Mouse (Mus musculus): ENCODE measurements around the gene Tctex1d4. TPM values are rescaled to one million over a fixed set of nuclear protein-coding genes. Genes with fewer than 3 reads are reported as not detected.

Tctex1d4 gene
- total RNA-seq (2021): not detected
- long read RNA-seq, experiment 1: 0 reads
- long read RNA-seq, experiment 2: 0 reads

DNA sequence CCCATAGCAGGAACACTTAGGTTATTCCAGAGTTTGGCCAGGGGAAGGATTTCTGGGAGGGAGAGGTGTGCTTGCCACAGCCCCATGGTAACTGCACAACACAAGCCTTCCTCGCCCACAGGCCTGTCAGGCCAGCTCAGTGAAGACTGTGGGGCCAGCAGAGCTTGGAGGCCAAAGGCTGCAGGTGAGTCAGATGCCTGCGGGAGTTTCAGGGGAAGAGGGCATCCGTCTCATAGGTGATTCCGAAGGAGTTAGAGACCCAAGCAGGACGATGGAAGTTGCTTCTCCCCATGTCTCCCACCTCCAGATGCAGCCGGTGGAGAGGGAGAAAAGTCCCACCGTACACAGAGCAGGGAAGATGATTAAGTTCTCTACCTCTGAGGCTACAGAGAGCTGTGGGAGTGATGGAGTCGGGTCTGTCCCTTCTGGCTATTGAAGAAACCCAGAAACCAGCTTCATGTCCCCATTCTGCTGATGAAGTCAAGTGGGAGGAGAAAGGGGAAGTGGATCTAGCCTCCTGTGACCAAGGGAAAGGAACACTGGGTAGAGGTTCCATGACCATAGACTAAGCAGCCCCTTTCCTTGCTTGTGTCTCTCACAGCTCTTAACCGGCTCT lies at the start of gene Tctex1d4:
Tctex1d4 (plus strand) TSS at position 120 of the 616 bp plus-strand sequence.
- DNase-seq: no peak

DNA sequence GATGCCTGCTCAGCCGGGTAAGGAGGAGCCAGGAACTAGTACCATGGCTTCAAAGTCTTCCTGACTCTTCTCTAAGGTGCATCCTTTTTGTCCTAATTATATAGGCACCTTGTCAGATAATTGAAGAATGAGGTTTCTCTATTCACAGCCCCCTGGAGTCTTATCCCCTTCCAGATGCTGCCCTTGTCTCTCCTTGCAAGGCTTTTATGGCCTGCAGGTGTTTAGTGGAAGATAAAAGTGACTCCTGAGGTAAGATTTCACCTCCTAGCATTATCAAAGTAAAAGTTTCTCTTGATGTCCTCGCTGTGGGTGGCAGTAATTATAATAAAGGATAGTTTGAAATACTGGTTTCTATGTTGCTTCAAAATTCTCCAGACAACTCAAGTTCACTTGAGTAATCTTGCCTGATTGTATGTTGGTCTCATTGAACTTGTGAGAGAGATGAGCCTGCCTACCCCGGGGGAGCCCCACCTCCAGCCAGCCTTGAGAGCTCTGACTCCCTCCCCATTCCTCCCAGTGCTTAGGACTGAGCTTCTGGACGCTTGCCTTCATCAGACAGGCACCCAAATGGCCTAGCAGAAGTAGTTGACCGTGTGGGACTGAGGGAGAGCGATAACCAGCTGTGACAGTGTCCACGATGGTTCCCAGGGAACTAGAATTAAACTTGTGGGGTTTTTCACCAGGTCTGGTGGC lies 38.5 kb upstream of the Tctex1d4 start:
- no peak for DNase-seq

DNA sequence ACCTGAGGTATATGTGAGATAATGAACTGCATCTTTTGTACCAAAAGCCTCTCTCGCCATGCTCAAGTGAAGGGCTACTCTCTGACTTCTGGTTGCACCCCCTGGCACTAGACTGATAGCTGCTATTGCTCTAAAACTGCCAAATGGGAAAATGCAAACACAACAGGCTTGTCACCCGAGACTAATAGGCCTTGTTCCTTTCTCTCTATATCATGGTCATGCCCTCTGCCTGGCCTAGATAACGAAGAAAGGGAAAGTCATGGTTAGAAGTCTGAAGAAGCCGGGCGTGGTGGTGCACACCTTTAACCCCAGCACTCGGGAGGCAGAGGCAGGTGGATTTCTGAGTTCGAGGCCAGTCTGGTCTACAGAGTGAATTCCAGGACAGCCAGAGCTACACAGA lies 36.0 kb upstream of the Tctex1d4 start:
- DNase-seq: no peak

DNA sequence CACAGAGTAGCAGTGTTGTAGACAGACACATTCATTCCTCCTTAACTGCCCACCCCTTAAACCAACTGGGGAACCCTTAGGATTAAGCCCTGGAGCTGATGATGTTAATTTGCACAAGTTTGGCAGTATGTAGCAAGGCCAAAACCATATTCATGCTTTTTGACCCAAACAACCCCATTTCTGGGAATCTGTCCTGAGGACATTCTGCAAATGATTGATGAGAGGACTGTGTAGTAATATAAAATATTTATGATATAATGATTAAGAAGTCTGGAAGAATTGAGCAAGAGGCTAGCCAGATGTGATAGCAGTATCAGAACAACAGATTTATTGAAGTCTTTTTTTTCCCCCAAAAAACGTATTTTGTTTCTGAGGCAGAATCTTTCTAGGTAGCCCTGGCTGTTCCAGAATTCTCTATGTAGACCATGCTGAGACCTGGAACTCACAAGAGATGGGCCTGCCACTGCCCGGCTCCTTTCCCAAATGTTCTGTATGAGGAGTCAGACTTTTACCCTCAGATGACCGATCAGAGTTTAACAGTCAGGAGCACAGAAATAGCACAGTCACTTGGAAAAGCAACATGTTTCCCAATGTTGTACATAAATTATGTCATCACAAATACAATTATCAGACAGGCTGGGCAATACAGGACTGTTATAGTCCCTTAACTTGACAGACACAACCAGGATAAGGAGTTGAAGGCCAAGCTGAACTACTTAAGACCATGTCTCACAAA lies 31.8 kb upstream of the Tctex1d4 start:
- DNase-seq: no peak

DNA sequence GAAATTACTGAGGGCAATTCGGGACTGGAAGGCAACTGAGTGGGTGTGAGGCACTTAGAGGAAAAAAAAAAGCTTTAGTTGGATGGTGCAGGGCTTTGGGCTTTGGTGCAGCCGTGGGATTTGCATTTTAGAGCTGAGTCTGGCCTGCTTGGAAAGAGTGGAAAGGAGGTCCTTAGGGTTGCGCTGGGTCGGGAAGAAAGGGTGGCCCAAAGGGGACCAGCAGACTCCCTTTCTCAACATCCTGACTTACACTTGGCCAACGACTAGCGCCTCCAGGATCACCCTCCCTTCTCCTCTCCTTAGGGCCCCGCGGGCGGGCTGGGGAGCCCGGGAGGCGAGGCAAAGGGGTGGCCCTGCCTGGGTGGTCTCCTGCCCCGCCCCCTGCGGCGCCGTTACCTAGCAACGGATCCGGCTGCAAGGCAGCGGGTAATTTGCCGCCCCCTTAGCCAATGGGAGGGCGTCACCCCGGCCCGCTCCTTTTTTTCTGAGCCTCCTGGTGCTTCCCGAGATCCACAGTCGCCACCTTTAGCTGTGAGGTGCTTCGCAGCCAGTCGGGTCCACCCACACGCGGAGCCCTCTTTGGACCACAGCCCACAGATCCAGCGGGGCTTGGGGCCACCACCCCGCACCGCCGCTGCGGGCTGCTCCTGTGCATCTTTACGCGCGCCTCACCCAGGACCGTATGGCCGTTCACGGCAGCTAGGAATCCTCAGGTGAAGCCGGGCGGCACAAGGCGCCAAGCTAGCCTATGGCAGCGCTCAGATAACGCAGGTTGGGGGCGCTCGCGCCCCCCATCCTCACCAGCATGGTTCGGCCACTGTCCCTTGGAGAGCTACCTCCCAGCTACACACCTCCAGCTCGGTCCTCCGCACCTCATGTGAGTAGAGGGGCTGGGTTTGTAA lies 30.8 kb upstream of the Tctex1d4 start, which contains the start of gene Ptch2:
Ptch2 (plus strand) TSS at position 525 of the 902 bp plus-strand sequence.
- DNase-seq: peak; percentile 74

DNA sequence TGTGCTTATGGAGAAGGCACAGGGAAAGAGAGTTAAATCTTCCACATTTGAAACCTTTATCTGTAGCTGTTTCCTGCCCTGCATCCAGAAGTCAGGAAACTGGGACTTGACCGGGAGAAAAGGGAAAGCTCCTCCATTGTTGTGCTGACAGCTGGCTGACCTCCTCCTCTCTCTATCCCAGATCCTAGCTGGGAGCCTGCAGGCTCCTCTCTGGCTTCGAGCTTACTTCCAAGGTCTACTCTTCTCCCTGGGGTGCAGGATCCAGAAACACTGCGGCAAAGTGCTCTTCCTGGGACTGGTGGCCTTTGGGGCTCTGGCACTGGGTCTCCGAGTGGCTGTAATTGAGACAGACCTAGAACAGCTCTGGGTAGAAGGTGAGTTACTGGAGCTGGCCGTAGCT lies 29.9 kb upstream of the Tctex1d4 start:
- no peak for DNase-seq

DNA sequence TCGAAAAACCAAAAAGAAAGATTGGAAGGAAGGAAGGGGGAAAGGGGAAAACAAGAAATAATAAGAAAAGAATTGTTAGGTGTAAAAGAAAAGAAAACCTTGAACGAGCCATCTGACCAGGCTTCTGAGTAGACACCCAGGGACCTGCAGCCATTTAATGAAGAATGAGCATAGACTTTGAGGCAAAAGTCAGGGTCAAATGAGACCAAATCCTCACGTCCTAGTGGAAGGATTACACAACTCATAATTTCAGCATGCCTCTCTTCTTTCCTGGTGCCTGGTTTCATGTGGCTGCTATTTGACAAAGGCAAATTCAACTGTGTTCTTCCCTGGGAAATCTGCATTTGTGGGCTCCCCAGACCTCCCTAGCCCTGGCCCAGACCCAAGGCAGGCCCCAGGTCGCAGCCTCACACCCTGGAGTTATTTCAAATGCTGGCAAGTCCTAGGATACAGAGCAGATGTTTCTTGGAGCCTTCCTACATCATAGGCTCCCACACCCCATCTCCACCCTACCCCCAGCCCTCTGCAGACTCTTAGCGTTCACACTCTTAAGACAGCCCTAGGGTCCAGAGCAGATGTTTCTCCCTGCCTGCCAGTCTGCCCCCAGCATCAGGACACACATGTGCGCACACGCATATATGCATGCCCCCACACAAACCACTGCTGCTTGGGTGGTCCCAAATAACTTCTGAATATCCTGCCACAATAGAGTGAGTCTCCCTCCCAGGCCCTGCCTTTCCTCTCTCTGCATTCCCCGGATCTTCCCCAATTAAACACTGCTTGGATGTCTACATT lies 28.4 kb upstream of the Tctex1d4 start:
- peak; percentile 36 for DNase-seq

DNA sequence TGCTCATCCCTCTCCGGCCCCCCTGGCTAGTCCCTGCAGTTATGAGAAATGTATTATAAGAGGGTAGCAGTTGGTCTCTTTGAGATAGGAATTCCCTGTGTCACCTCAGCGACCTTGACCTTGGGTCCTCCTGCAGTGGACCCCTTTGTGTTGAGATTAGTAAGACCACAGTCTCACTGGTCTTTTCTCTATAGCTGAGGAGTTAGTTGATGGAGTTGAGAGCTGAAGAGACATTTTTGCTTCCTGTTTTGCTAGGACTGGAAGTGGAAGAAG lies 27.9 kb upstream of the Tctex1d4 start:
- DNase-seq: no peak

DNA sequence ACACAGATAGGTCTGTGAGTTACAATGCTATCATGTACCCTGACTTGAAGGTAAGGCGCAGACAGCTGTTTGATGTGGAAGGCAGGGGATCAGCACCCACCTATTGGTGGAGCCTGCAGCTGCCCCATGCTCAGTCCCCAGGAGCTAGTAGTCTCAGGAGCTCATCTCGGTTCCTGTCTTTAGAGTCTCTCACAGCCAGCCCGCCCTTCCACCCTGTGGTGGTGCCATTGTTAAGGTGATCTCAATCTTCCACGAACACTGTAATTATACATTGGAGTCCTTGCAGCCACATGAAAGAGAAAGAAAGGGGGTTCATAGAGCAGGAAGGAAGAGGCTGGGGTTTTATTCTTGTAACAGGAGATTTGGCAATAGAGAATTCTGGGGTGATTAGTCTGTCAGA lies 26.6 kb upstream of the Tctex1d4 start:
- no peak for DNase-seq

DNA sequence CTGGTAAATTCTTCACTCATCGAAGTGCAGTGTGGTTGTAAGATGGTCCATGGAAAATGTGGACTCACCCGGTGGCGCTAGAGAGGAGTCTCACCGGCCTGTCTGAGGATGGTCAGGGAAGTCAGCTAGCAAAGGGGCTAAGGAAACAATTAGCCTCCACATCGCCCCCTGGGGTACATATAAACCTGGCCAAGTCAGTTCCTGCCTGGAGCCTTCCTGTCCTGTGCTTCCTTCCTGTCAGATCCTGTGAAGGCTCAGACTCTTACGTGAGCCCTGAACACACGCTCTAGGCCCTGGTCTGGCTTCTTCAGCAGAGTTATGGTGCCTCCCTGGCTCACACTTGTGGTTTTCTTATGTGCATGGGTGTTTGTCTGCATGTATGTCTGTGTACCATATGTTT lies 25.4 kb upstream of the Tctex1d4 start:
- no peak for DNase-seq

DNA sequence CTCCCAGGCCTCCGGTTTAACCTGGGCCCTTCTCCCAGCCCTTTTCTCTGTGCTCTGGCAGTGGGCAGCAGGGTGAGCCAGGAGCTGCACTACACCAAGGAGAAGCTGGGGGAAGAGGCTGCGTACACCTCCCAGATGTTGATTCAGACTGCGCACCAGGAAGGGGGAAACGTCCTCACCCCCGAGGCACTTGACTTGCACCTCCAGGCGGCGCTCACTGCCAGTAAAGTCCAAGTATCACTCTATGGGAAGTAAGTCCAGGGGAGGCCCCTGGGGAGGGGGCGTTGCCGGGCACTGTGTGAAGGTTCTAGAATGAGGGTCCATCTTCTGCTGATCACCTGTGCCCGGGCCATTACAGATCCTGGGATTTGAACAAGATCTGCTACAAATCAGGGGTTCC lies 21.9 kb upstream of the Tctex1d4 start:
- DNase-seq: no peak

DNA sequence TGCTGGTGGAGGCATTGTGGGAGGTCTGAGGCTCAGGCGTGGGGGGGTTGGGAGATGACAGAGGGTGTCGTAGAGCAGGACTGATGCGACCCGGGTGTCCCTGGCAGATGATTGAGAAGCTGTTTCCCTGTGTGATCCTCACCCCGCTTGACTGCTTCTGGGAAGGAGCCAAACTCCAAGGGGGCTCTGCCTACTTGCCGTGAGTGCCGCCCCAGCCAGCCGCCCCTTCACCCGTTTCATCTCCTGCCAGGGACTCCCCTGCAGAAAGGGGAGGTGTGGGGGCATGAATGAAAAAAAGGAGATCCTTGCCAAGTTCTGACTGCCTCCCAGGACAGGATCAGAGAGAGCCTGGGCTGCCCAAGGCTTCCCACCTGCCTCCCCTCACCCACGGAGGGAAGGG lies 21.5 kb upstream of the Tctex1d4 start:
- DNase-seq: no peak

DNA sequence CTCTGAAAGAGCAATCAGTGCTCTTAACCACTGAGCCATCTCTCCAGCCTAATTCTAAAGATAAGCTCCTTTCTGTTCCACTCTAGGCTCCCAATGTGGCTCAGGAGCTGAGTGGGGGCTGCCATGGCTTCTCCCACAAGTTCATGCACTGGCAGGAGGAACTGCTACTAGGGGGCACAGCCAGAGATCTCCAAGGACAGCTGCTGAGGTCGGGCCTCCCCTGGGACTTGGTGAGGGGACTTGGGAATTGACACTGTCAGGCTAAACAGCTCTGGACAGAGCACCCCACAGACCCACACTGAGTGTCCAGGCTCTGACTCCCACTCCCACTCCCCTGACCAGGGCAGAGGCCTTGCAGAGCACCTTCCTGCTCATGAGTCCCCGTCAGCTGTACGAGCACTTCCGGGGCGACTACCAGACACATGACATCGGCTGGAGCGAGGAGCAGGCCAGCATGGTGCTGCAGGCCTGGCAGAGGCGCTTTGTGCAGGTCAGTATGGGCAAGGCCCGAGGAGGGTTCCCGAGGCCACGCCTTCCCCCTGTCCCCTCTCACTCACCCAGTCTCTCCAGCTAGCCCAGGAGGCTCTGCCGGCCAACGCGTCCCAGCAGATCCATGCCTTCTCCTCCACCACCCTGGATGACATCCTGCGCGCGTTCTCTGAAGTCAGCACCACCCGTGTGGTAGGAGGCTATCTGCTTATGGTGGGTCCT lies 18.6 kb upstream of the Tctex1d4 start:
- no peak for DNase-seq

DNA sequence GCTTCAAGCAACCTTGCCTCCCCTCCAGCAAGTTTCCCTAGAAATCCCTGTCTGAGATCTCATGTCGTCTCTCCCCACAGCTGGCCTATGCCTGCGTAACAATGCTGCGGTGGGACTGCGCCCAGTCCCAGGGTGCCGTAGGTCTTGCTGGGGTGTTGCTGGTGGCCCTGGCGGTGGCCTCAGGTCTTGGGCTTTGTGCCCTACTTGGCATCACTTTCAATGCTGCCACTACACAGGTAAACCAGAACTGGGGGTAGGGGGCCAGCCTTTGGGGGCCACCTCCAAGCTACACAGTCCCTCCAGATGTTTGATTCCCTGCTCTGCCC lies 18.1 kb upstream of the Tctex1d4 start:
- DNase-seq: no peak

DNA sequence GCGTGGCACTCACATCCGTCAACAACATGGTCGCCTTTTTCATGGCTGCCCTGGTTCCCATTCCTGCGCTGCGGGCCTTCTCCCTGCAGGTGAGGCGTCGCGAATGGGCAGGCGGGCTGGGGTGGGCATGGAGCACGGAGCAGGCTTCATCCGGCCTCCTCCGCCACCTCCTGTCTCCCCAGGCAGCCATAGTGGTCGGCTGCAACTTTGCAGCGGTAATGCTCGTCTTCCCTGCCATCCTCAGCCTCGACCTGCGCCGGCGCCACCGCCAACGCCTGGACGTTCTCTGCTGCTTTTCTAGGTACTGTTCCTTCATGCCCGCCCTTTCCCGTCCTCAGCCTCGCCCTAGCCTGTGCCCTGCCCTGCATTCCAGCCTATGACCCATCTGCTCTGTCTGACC lies 17.3 kb upstream of the Tctex1d4 start:
- no peak for DNase-seq

DNA sequence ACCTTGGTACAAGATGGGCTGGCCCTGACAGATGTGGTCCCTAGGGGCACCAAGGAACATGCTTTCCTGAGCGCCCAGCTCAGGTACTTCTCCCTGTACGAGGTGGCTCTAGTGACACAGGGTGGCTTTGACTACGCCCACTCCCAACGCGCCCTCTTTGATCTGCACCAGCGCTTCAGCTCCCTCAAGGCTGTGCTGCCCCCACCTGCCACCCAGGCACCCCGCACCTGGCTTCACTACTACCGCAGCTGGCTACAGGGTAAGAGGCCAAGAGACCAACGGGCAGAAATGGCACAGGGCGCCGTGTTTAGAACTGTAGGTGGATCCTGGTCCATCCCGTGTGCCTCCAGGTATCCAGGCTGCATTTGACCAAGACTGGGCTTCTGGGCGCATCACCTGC lies 16.3 kb upstream of the Tctex1d4 start:
- DNase-seq: no peak

DNA sequence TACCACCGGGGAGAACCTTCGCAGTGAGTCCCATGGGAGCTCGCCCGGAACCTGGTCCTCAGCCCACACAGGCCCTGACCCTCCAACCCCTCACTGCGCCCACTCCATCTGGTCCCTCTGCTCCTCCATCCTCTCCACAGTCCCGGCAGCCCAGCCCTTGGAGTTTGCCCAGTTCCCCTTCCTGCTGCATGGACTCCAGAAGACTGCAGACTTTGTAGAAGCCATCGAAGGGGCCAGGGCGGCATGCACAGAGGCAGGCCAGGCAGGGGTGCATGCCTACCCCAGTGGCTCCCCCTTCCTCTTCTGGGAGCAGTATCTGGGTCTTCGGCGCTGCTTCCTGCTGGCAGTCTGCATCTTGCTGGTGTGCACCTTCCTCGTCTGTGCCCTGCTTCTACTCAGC lies 15.6 kb upstream of the Tctex1d4 start:
- no peak for DNase-seq

DNA sequence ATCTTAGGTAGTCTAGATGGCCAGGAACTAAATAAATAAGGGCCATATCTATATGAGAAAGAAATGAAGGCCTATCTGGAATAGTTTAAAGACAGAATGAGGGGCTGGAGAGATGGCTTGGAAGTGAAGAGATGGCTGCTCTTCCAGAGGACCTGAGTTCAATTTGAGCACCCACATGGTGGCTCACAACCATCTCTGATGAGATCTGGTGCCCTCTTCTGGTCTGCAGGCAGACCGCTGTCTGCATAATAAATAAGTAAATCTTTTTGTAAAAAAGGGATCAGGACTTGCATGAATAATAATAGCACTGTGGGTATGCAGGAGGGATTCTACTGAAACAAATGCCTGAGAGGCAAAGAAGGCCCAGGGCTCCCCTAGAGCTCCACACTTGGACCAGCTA lies 13.4 kb upstream of the Tctex1d4 start:
- no peak for DNase-seq

DNA sequence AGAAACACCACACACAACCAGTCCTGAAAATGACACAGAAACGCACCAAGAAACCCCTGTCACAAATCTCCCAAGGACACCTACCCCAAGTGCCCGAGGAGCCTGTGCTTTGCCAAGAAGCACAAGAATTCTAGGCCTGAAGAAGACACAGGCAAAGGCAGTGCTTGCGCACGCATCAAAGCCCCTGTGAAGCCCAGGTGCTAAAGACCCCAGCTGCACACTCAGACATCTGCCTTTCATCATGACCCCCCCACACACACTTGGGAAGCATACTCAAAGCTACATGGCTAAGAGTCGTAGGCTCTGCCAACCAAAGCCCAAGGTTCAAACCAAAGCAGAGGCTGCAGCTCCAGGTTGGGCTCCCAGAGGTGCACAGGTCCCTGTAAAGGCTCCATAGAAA lies 11.0 kb upstream of the Tctex1d4 start:
- DNase-seq: no peak

DNA sequence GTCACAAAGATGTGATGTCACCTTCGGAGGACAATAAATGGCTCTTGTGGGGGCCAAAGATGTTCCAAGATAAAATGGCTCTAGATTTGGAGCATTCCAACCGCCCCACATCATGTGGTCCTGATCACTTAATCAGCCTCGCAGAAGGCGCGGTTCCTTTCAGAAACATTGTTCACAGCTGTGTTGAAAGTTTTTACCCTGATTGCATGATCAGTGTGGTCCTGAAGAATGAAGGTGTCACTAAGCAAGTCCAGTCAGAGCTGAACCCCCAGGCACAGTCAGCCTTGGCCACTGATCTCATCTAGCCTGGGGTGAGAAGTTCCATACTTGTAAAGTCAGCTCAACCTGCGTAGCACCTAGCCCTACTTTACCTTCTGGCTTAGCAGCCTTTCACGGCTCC lies 8.7 kb upstream of the Tctex1d4 start:
- DNase-seq: no peak

DNA sequence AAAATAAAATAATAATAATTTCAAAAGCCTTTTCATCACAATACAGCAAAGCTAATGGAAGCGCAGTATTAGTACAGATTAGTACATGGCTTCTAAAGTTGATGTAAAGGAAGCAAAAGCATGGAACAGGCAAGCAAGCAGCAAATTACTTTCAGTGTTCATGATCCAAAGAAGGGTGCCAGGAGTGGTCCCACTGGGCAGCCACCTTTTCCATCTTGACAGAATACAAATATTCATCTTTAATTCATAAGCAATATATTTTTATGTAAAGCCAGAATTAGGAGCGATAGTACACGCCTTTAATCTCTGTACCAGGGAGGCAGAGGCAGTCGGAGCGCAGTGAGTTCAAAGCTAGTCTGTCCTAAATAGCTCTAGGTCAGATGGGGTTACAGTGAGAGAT lies 7.0 kb upstream of the Tctex1d4 start:
- DNase-seq: no peak

All from gastrocnemius, postnatal 25 days (tissue).